Mouse (Mus musculus) heart, postnatal 25 days (tissue): ENCODE measurements around the gene Metap1d. TPM values are rescaled to one million over a fixed set of nuclear protein-coding genes. Genes with fewer than 3 reads are reported as not detected.

Source experiments
- total RNA-seq, 2 experiments: library from RNA; stranded (reverse); gene quantifications; 2 replicates each; pipeline ENCODE4 v1.2.3; 2021

Gene Metap1d
- total RNA-seq, 2 experiments from 2014 or later = 45.8 to 47.9 TPM

Other genes with a start within 250 kb of the Metap1d start
- gene Dync1i2, start 241.6 kb upstream of the Metap1d start, total RNA-seq = 10 to 100 TPM; 55.8 to 63.1 TPM
- 100 to 1,000 TPM; 264 to 279 TPM for gene Slc25a12, start 85.5 kb upstream of the Metap1d start, total RNA-seq
- gene Hat1, start 64.3 kb upstream of the Metap1d start, total RNA-seq = 10 to 100 TPM; 26.6 to 29.6 TPM
- under 1 TPM; 0.14 to 0.99 TPM for gene Dlx1, start 74.8 kb downstream of the Metap1d start, total RNA-seq
- gene Dlx2, start 93.5 kb downstream of the Metap1d start, total RNA-seq = not detected